Mouse (Mus musculus) midbrain, postnatal 0 days (tissue): ENCODE results near the gene Ehd2. TPM values are rescaled to one million over a fixed set of nuclear protein-coding genes. Genes with fewer than 3 reads are reported as not detected.
"Not testable (repeated sequence)": the region's sequence is repeated elsewhere in the genome, so short reads cannot be mapped to it uniquely, and the experiment has no call there.

ENCODE experiments used
- ATAC-seq: fragments of 200-750 bp; cut with Nextera tagmentation; 2 replicates; pipeline ENCODE4 v1.8.0; 2017; ENCODE audit warnings: moderate number of reproducible peaks, mild to moderate bottlenecking, moderate TSS enrichment, moderate library complexity; ENCODE audit not compliant: low FRiP score
- DNase-seq: peaks from one replicate; pipeline ENCODE4 v3.0.0-alpha.2; 2015; ENCODE audit warnings: low spot score
- H3K27ac ChIP-seq: fragments of 300-500 bp; sonication (generic); 2 replicates; pipeline ENCODE4 v1.5.1; 2014; ENCODE audit warnings: low read depth, mild to moderate bottlenecking, low read length, mixed read lengths
- H3K27me3 ChIP-seq: fragments of 300-500 bp; sonication (generic); 2 replicates; pipeline ENCODE4 v1.6.1; 2014; ENCODE audit warnings: low read length, control low read depth, mixed read lengths; ENCODE audit not compliant: insufficient read depth
- H3K36me3 ChIP-seq: fragments of 300-500 bp; sonication (generic); 2 replicates; pipeline ENCODE4 v1.6.1; 2014; ENCODE audit warnings: low read length, control low read depth, mixed read lengths; ENCODE audit not compliant: insufficient read depth
- H3K4me1 ChIP-seq: fragments of 300-500 bp; sonication (generic); 2 replicates; pipeline ENCODE4 v1.6.1; 2014; ENCODE audit warnings: mild to moderate bottlenecking, control low read depth, antibody characterized with exemption, low read length, mixed read lengths; ENCODE audit not compliant: insufficient read depth
- H3K4me2 ChIP-seq: fragments of 300-500 bp; sonication (generic); 2 replicates; pipeline ENCODE4 v1.6.1; 2014; ENCODE audit warnings: low read depth, mild to moderate bottlenecking, low read length, mixed read lengths; ENCODE audit not compliant: poor library complexity, severe bottlenecking
- H3K4me3 ChIP-seq: fragments of 300-500 bp; sonication (generic); 2 replicates; pipeline ENCODE4 v1.5.1; 2014; ENCODE audit warnings: low read depth, mild to moderate bottlenecking, low read length, moderate library complexity
- H3K9ac ChIP-seq: fragments of 300-500 bp; sonication (generic); replicated peaks from 2 replicates; pipeline ENCODE4 v1.6.1; 2014; ENCODE audit warnings: mild to moderate bottlenecking, low read length, moderate library complexity, mixed read lengths; ENCODE audit not compliant: poor library complexity, severe bottlenecking
- H3K9me3 ChIP-seq: fragments of 300-500 bp; sonication (generic); 2 replicates; pipeline ENCODE4 v1.6.1; 2016; ENCODE audit warnings: low read length, control low read depth
- CTCF ChIP-seq: IDR thresholded peaks from 2 replicates; pipeline ENCODE4 v1.5.1; 2016; ENCODE audit warnings: antibody characterized with exemption, mild to moderate bottlenecking
- WGBS: fragments of 180-500 bp; shearing (Covaris S2); extraction: QIAGEN DNeasy Blood & Tissue Kit; methylation state at CpG from one replicate; pipeline ENCODE4 v1.1.7; 2014; 5-methylcytosine and 5-hydroxymethylcytosine counted together
- polyA plus RNA-seq: library from polyadenylated mRNA; unstranded; fragments of >200 nt; fragmentation: Nextera tagmentation; extraction: Ambion mirVana; gene quantifications from 2 replicates; pipeline ENCODE4 v1.2.1, GENCODE M21; 2015
- total RNA-seq: library from RNA; depleted of rRNA; stranded (reverse); fragments of >200 nt; gene quantifications from 2 replicates; pipeline ENCODE4 v1.2.3, GENCODE M21; 2014

The Ehd2 gene
- total and polyA plus RNA-seq, 2 experiments from 2014 or later, result 3.9 to 5.9 TPM

DNA sequence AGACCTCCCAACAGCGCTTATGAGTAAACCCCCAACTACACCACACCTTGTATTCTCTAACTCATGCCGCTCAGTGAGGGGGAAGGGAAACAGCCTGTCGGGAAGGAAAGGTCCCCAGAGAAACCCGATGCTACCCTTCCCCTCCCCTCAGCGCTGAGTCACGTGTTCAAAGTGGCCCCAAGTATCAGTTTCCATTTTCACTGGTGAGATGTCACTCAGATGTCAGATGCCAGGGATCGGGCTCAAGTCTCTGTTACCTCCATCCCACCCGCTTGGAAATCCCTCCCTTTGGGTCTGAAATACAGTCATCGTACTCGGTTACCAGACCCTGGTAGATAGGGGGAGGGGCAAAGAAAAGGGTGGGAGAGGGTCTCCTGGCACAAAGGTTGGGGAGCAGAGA lies 45.6 kb downstream of the Ehd2 start:
- H3K4me2 ChIP-seq, result peak overlapping the region; percentile 70
- DNase-seq (peak; percentile 63), ATAC-seq (peak; percentile 44)
- no peaks in the 10 kb centered on the region for H3K27me3 ChIP-seq
- peaks cover 9% of the 10 kb centered on the region; the same call in 1 of the 2 replicates for H3K4me1 ChIP-seq
- peak overlapping the region; percentile 75 for H3K4me3 ChIP-seq
- TF ChIP-seq CTCF, result no peak
- 1% methylated on average over 10 of the region's 10 CpGs for WGBS
- H3K9me3 ChIP-seq, result no peaks in the 10 kb centered on the region
- H3K27ac ChIP-seq, result peak overlapping the region; percentile 88
- peaks cover 16% of the 10 kb centered on the region for H3K36me3 ChIP-seq
- peak overlapping the region; percentile 81 for H3K9ac ChIP-seq

GRCm38 (mm10) chr7:15920645-15921190 lies 46.6 kb downstream of the Ehd2 start:
- DNase-seq (no peak), ATAC-seq (no peak)
- H3K9me3 ChIP-seq, result no peaks in the 10 kb centered on the region
- no peaks in the 10 kb centered on the region for H3K27me3 ChIP-seq
- H3K9ac ChIP-seq, result peak overlapping the region; percentile 81
- TF ChIP-seq CTCF, result no peak
- WGBS, result 87% methylated on average over 6 of the region's 6 CpGs
- H3K36me3 ChIP-seq, result peaks cover 16% of the 10 kb centered on the region
- H3K4me3 ChIP-seq, result peak overlapping the region; percentile 75
- peak overlapping the region; percentile 70 for H3K4me2 ChIP-seq
- peaks cover 9% of the 10 kb centered on the region; the same call in 1 of the 2 replicates for H3K4me1 ChIP-seq
- H3K27ac ChIP-seq, result peak overlapping the region; percentile 18; the same call in 1 of the 2 replicates

DNA sequence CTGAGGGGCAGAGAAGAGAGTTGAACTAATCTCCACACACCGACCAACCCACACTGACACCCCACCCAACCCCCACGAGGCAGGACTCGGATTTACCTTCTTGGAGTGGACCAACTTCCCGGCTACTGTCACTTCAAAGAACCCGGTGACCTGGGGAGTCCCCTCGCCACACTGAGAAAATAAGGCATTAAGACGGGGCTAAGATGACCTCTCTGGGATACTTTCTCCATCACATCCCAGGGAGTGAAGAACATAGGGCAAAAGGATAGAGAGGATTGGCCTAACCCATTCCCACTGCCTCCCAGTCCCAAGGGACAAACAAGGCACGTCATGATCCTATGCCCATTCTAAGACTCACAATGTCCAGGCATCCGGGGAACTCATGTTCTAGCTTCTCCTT lies 47.4 kb downstream of the Ehd2 start:
- no peaks in the 10 kb centered on the region for H3K27me3 ChIP-seq
- peak overlapping the region; percentile 70 for H3K4me2 ChIP-seq
- TF ChIP-seq CTCF, result no peak
- no peak overlapping the region for H3K4me3 ChIP-seq
- DNase-seq (no peak), ATAC-seq (no peak)
- peak overlapping the region; percentile 81; the same call in 1 of the 2 replicates for H3K9ac ChIP-seq
- H3K27ac ChIP-seq, result no peak overlapping the region
- no peaks in the 10 kb centered on the region for H3K9me3 ChIP-seq
- H3K36me3 ChIP-seq, result peaks cover 16% of the 10 kb centered on the region
- 95% methylated on average over 9 of the region's 9 CpGs for WGBS
- H3K4me1 ChIP-seq, result peaks cover 9% of the 10 kb centered on the region; the same call in 1 of the 2 replicates

GRCm38 (mm10) chr7:15918371-15918770 lies 49.0 kb downstream of the Ehd2 start:
- H3K4me1 ChIP-seq, result peaks cover 9% of the 10 kb centered on the region; the same call in 1 of the 2 replicates
- H3K4me2 ChIP-seq, result no peak overlapping the region
- TF ChIP-seq CTCF, result no peak
- H3K9ac ChIP-seq, result no peak overlapping the region
- no peak overlapping the region for H3K4me3 ChIP-seq
- H3K36me3 ChIP-seq, result peaks cover 16% of the 10 kb centered on the region
- H3K9me3 ChIP-seq, result no peaks in the 10 kb centered on the region
- ATAC-seq (no peak), DNase-seq (no peak)
- no peaks in the 10 kb centered on the region for H3K27me3 ChIP-seq
- no peak overlapping the region for H3K27ac ChIP-seq

DNA sequence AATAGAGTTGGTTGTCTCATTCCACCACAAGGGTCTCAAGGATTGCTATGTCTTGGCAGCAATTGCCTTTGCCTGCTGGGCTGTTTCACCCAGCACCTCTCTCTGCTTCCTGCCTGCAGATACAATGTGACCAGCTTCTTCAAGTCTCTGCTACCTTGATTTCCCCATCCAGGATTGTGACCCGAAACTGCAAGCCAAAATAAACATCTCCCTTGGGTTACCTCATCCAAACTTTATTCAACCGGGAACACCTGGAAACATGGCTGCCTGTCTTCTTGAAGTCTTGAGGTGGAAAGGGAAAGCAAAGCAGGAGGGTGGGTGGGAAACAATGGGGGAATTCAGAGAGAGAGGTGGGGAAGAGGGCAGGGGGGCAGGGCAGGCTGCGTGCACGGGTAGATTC lies 50.4 kb downstream of the Ehd2 start:
- WGBS, result 85% methylated on average over 4 of the region's 4 CpGs

DNA sequence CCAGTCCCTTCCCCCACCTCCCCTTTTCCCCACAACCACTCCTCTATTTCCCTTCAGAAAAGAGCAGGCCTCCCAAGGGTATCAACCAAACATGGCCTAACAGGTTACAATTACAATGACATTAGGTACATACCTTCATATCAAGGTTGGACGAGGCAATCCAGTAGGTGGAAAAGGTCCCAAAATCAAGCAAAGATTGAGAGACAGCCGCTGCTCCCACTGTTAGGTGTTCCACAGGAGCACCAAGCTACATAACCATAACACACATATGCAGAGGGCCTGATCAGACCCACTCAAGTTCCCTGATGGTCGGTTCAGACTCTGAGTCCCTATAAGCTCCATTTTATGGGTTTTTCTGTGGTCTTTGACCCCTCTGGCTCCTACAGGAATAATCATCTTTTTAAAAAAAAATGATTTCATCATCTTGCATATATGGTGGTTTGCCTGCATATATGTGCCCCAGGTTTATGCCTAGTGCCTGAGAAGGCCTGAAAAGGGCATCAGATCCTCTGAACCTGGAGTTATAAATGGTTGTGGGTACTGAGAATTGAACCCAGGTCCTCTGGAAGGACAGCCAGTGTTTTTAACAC lies 51.1 kb downstream of the Ehd2 start:
- no peak overlapping the region for H3K27ac ChIP-seq
- peaks cover 8% of the 10 kb centered on the region; the same call in 1 of the 2 replicates for H3K4me1 ChIP-seq
- ATAC-seq (no peak), DNase-seq (no peak)
- H3K27me3 ChIP-seq, result no peaks in the 10 kb centered on the region
- H3K4me2 ChIP-seq, result no peak overlapping the region
- 97% methylated on average over 3 of the region's 3 CpGs for WGBS
- H3K9ac ChIP-seq, result no peak overlapping the region
- H3K4me3 ChIP-seq, result no peak overlapping the region
- no peak for TF ChIP-seq CTCF
- peaks cover 16% of the 10 kb centered on the region for H3K36me3 ChIP-seq
- H3K9me3 ChIP-seq, result no peaks in the 10 kb centered on the region

More for the DNA sequence above, 50.4 kb downstream of the Ehd2 start:
- H3K4me3 ChIP-seq, result no peak overlapping the region
- no peak for TF ChIP-seq CTCF
- ATAC-seq (no peak), DNase-seq (no peak)
- H3K9ac ChIP-seq, result no peak overlapping the region
- H3K4me1 ChIP-seq, result peaks cover 9% of the 10 kb centered on the region; the same call in 1 of the 2 replicates
- H3K27ac ChIP-seq, result no peak overlapping the region
- H3K9me3 ChIP-seq, result no peaks in the 10 kb centered on the region
- H3K36me3 ChIP-seq, result peaks cover 16% of the 10 kb centered on the region
- no peaks in the 10 kb centered on the region for H3K27me3 ChIP-seq
- H3K4me2 ChIP-seq, result no peak overlapping the region

- 88% methylated on average over 4 of the region's 4 CpGs for WGBS
- H3K9me3 ChIP-seq, H3K27ac ChIP-seq, H3K4me2 ChIP-seq, ATAC-seq, DNase-seq, H3K4me3 ChIP-seq, H3K27me3 ChIP-seq, H3K4me1 ChIP-seq, H3K9ac ChIP-seq: not testable (repeated sequence)
- peaks cover 16% of the 10 kb centered on the region for H3K36me3 ChIP-seq
These were observed 51.7 kb downstream of the Ehd2 start for GRCm38 (mm10) chr7:15915695-15916094.
